Mouse (Mus musculus) heart, embryonic 11.5 days (tissue): ENCODE measurements around the gene Fam189b. TPM values are rescaled to one million over a fixed set of nuclear protein-coding genes. Genes with fewer than 3 reads are reported as not detected.

Experiments
- ATAC-seq: fragments of 200-750 bp; cut with Nextera tagmentation; replicated peaks from 2 replicates; pipeline ENCODE4 v1.8.0; 2017; ENCODE audit warnings: moderate library complexity; ENCODE audit not compliant: insufficient number of reproducible peaks, low FRiP score, low TSS enrichment
- H3K27ac ChIP-seq: fragments of 300-500 bp; sonication (generic); 2 replicates; pipeline ENCODE4 v1.5.1; 2014; ENCODE audit warnings: mild to moderate bottlenecking, low read depth, low read length
- H3K27me3 ChIP-seq: fragments of 300-500 bp; sonication (generic); 2 replicates; pipeline ENCODE4 v1.6.1; 2014; ENCODE audit warnings: mild to moderate bottlenecking, low read length, mixed read lengths; ENCODE audit not compliant: control insufficient read depth, insufficient read depth
- H3K36me3 ChIP-seq: fragments of 300-500 bp; sonication (generic); 2 replicates; pipeline ENCODE4 v1.6.1; 2014; ENCODE audit warnings: mild to moderate bottlenecking, low read length, moderate library complexity, mixed read lengths; ENCODE audit not compliant: control insufficient read depth, insufficient read depth
- H3K4me1 ChIP-seq: fragments of 300-500 bp; sonication (generic); 2 replicates; pipeline ENCODE4 v1.6.1; 2014; ENCODE audit warnings: low read length; ENCODE audit not compliant: control insufficient read depth, insufficient read depth
- H3K4me2 ChIP-seq: fragments of 300-500 bp; sonication (generic); 2 replicates; pipeline ENCODE4 v1.6.1; 2014; ENCODE audit warnings: mild to moderate bottlenecking, moderate library complexity
- H3K4me3 ChIP-seq: fragments of 300-500 bp; sonication (generic); 2 replicates; pipeline ENCODE4 v1.5.1; 2014; ENCODE audit warnings: low read depth, low read length
- H3K9ac ChIP-seq: fragments of 300-500 bp; sonication (generic); 2 replicates; pipeline ENCODE4 v1.6.1; 2014; ENCODE audit warnings: mild to moderate bottlenecking, low read depth, low read length, moderate library complexity
- H3K9me3 ChIP-seq: fragments of 300-500 bp; sonication (generic); replicated peaks from 2 replicates; pipeline ENCODE4 v1.6.1; 2016; ENCODE audit warnings: low read length; ENCODE audit not compliant: control insufficient read depth
- WGBS: fragments of 180-500 bp; shearing (Covaris S2); extraction: QIAGEN DNeasy Blood & Tissue Kit; methylation state at CpG from one replicate; pipeline ENCODE4 v1.1.7; 2014; ENCODE audit not compliant: insufficient replicate concordance; 5-methylcytosine and 5-hydroxymethylcytosine counted together
- polyA plus RNA-seq: library from polyadenylated mRNA; unstranded; fragments of >200 nt; fragmentation: Nextera tagmentation; extraction: Ambion mirVana; gene quantifications from 2 replicates; pipeline ENCODE4 v1.2.1, GENCODE M21; 2014

Fam189b gene
- polyA plus RNA-seq, 1 experiment from 2014 or later: 11.9 TPM

DNA sequence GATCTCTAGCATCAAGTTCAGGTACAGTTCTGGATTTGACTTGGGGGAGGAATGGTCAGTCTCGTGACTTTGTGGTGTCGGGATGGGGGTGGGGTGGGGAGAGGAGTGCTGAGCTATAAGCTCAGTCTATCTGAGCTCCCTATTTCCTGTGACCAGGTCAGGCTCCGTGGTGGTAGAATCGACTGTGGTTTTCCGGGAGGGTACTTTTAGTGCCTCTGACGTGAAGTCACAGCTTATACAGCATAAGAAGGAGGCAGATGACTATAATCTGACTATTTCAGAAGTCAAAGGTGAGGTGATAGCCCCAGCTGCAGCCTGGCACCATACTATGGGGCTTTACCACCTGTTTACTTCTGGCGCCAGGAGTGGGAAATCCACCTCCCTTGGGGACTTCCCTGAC lies 48.4 kb downstream of the Fam189b start:
- 43% methylated on average over 7 of the region's 7 CpGs for WGBS

GRCm38 (mm10) chr3:89231772-89232275 lies 48.9 kb downstream of the Fam189b start:
- WGBS: 70% methylated on average over 16 of the region's 16 CpGs
- no peak overlapping the region for H3K4me2 ChIP-seq
- H3K36me3 ChIP-seq: no peaks in the 10 kb centered on the region
- no peak overlapping the region for H3K9ac ChIP-seq
- ATAC-seq: no peak
- H3K27ac ChIP-seq: no peak overlapping the region
- H3K4me1 ChIP-seq: peaks cover 9% of the 10 kb centered on the region; the same call in 1 of the 2 replicates
- peaks cover 24% of the 10 kb centered on the region for H3K27me3 ChIP-seq
- no peaks in the 10 kb centered on the region for H3K9me3 ChIP-seq
- H3K4me3 ChIP-seq: no peak overlapping the region

More for the DNA sequence above, 48.4 kb downstream of the Fam189b start:
- H3K27ac ChIP-seq: no peak overlapping the region
- no peaks in the 10 kb centered on the region for H3K9me3 ChIP-seq
- H3K4me1 ChIP-seq: peaks cover 9% of the 10 kb centered on the region; the same call in 1 of the 2 replicates
- H3K9ac ChIP-seq: no peak overlapping the region
- peaks cover 29% of the 10 kb centered on the region for H3K27me3 ChIP-seq
- no peak overlapping the region for H3K4me3 ChIP-seq
- no peaks in the 10 kb centered on the region for H3K36me3 ChIP-seq
- H3K4me2 ChIP-seq: no peak overlapping the region
- no peak for ATAC-seq

GRCm38 (mm10) chr3:89232614-89233013 lies 49.7 kb downstream of the Fam189b start:
- H3K36me3 ChIP-seq: no peaks in the 10 kb centered on the region
- peaks cover 7% of the 10 kb centered on the region; the same call in 1 of the 2 replicates for H3K4me1 ChIP-seq
- no peak overlapping the region for H3K4me3 ChIP-seq
- H3K27me3 ChIP-seq: peaks cover 24% of the 10 kb centered on the region
- H3K9me3 ChIP-seq: no peaks in the 10 kb centered on the region
- H3K9ac ChIP-seq: no peak overlapping the region
- H3K4me2 ChIP-seq: no peak overlapping the region
- ATAC-seq: no peak
- 62% methylated on average over 6 of the region's 6 CpGs for WGBS
- H3K27ac ChIP-seq: no peak overlapping the region

DNA sequence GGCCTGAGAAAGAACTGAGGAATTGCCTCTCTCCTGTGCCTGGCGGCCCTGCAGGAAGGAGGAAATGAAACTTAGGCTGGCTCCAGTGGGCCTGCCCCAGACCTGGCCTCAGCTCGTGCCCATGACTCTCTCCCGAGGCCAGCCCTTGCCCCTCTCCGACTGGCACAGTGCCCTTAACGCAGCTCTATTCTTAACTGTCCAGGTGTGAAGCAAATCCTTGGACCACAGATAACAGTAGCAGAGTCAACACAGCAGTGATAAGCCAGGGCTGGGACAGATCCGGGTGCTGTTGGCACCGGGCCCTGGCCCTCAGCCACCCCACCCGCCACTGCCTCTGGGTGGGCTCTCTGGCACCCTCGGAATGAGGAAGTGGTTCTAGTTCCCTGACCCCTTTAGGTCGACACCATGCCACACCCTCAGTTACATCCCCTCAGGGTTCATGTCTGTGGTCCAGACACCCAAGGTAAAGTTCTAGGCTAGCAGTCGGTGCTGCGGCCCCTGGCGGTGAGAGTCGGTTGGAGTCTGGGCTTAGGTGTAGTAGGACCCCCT lies 50.7 kb downstream of the Fam189b start:
- no peak for ATAC-seq
- Histone ChIP-seq H3K36me3 (no peaks in the 10 kb centered on the region), H3K27ac (no peak overlapping the region), H3K9me3 (no peaks in the 10 kb centered on the region), H3K9ac (no peak overlapping the region), H3K4me3 (no peak overlapping the region), H3K4me2 (peak overlapping the region; percentile 23; the same call in 1 of the 2 replicates), H3K4me1 (peaks cover under 1% of the 10 kb centered on the region; the same call in 1 of the 2 replicates), H3K27me3 (peaks cover 24% of the 10 kb centered on the region)
- 70% methylated on average over 14 of the region's 14 CpGs for WGBS

DNA sequence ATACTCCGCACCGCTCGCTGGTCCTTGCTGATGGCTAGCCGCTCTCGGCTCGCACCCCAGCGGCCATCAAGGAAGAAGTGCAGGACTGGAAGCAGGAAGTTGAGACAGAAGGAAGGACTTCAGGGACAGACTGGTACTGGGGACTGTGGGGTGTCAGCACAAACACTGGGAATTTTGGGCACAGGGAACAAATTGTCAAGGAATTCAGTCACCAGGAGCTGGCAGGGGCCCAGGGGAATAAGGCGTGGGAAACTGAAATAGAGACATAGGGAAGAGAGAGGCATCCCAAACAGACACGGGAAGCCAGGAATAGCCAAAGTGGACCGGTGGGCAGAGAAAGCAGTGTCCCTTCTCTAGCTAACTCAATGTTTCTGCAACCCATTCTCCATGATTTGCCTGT lies 53.6 kb downstream of the Fam189b start:
- Histone ChIP-seq H3K4me1 (no peaks in the 10 kb centered on the region), H3K9ac (no peak overlapping the region), H3K9me3 (no peaks in the 10 kb centered on the region), H3K4me2 (no peak overlapping the region), H3K27ac (no peak overlapping the region), H3K27me3 (peaks cover 7% of the 10 kb centered on the region), H3K4me3 (no peak overlapping the region), H3K36me3 (no peaks in the 10 kb centered on the region)
- WGBS: 84% methylated on average over 10 of the region's 10 CpGs
- no peak for ATAC-seq

- H3K4me1 ChIP-seq: no peaks in the 10 kb centered on the region
- H3K27ac ChIP-seq: no peak overlapping the region
- WGBS: 91% methylated on average over 21 of the region's 21 CpGs
- no peak overlapping the region for H3K4me3 ChIP-seq
- H3K4me2 ChIP-seq: no peak overlapping the region
- no peak overlapping the region for H3K9ac ChIP-seq
- H3K27me3 ChIP-seq: peaks cover 7% of the 10 kb centered on the region
- no peak for ATAC-seq
- no peaks in the 10 kb centered on the region for H3K9me3 ChIP-seq
- H3K36me3 ChIP-seq: no peaks in the 10 kb centered on the region
Measured at GRCm38 (mm10) chr3:89237682-89238081, 54.7 kb downstream of the Fam189b start.

GRCm38 (mm10) chr3:89238494-89238893 lies 55.6 kb downstream of the Fam189b start:
- WGBS: 67% methylated on average over 12 of the region's 12 CpGs
- Histone ChIP-seq H3K4me1 (no peaks in the 10 kb centered on the region), H3K9ac (no peak overlapping the region), H3K27ac (no peak overlapping the region), H3K27me3 (peaks cover 7% of the 10 kb centered on the region), H3K9me3 (no peaks in the 10 kb centered on the region), H3K4me2 (no peak overlapping the region), H3K36me3 (no peaks in the 10 kb centered on the region), H3K4me3 (no peak overlapping the region)
- no peak for ATAC-seq
